Mouse (Mus musculus) hindbrain, embryonic 14.5 days (tissue): ENCODE data around the gene Krtap3-1. TPM values are rescaled to one million over a fixed set of nuclear protein-coding genes. Genes with fewer than 3 reads are reported as not detected.

Experiments used
- ATAC-seq: fragments of 200-750 bp; cut with Nextera tagmentation; 2 replicates; pipeline ENCODE4 v1.8.0; 2017; ENCODE audit warnings: moderate number of reproducible peaks, mild to moderate bottlenecking, moderate TSS enrichment, moderate library complexity; ENCODE audit not compliant: low FRiP score
- DNase-seq: peaks from one replicate; pipeline ENCODE4 v3.0.0-alpha.2; 2015; ENCODE audit warnings: low spot score
- H3K27ac ChIP-seq: fragments of 300-500 bp; sonication (generic); 2 replicates; pipeline ENCODE4 v1.5.1; 2014; ENCODE audit warnings: mild to moderate bottlenecking, moderate library complexity
- H3K27me3 ChIP-seq: fragments of 300-500 bp; sonication (generic); 2 replicates; pipeline ENCODE4 v1.6.1; 2014; ENCODE audit warnings: mild to moderate bottlenecking, low read length, mixed read lengths; ENCODE audit not compliant: control insufficient read depth, insufficient read depth
- H3K36me3 ChIP-seq: fragments of 300-500 bp; sonication (generic); replicated peaks from 2 replicates; pipeline ENCODE4 v1.6.1; 2014; ENCODE audit not compliant: control insufficient read depth, insufficient read depth
- H3K4me1 ChIP-seq: fragments of 300-500 bp; sonication (generic); replicated peaks from 2 replicates; pipeline ENCODE4 v1.6.1; 2014; ENCODE audit warnings: antibody characterized with exemption, low read length, mixed read lengths; ENCODE audit not compliant: control insufficient read depth, insufficient read depth
- H3K4me2 ChIP-seq: fragments of 300-500 bp; sonication (generic); replicated peaks from 2 replicates; pipeline ENCODE4 v1.6.1; 2014; ENCODE audit warnings: mild to moderate bottlenecking, moderate library complexity
- H3K4me3 ChIP-seq: fragments of 300-500 bp; sonication (generic); replicated peaks from 2 replicates; pipeline ENCODE4 v1.5.1; 2014; ENCODE audit warnings: mild to moderate bottlenecking, low read length
- H3K9ac ChIP-seq: fragments of 300-500 bp; sonication (generic); 2 replicates; pipeline ENCODE4 v1.6.1; 2014
- H3K9me3 ChIP-seq: fragments of 300-500 bp; sonication (generic); 2 replicates; pipeline ENCODE4 v1.6.1; 2016; ENCODE audit warnings: low read length; ENCODE audit not compliant: control insufficient read depth
- WGBS: fragments of 180-500 bp; shearing (Covaris S2); extraction: QIAGEN DNeasy Blood & Tissue Kit; methylation state at CpG from one replicate; pipeline ENCODE4 v1.1.7; 2014; 5-methylcytosine and 5-hydroxymethylcytosine counted together
- polyA plus RNA-seq: library from polyadenylated mRNA; unstranded; fragments of >200 nt; fragmentation: Nextera tagmentation; extraction: Ambion mirVana; gene quantifications from 2 replicates; pipeline ENCODE4 v1.2.1, GENCODE M21; 2014

The Krtap3-1 gene
- polyA plus RNA-seq, 1 experiment from 2014 or later, result not detected

- no peak for DNase-seq
- no peak overlapping the region for H3K4me3 ChIP-seq
- WGBS, result 91% methylated on average over 6 of the region's 6 CpGs
- no peaks in the 10 kb centered on the region for H3K9me3 ChIP-seq
- H3K36me3 ChIP-seq, result no peaks in the 10 kb centered on the region
- no peak overlapping the region for H3K27ac ChIP-seq
- no peak overlapping the region for H3K4me2 ChIP-seq
- no peaks in the 10 kb centered on the region for H3K27me3 ChIP-seq
- H3K9ac ChIP-seq, result no peak overlapping the region
- no peak for ATAC-seq
- H3K4me1 ChIP-seq, result no peaks in the 10 kb centered on the region
These were observed 15.1 kb upstream of the Krtap3-1 start for GRCm38 (mm10) chr11:99581564-99581963.

DNA sequence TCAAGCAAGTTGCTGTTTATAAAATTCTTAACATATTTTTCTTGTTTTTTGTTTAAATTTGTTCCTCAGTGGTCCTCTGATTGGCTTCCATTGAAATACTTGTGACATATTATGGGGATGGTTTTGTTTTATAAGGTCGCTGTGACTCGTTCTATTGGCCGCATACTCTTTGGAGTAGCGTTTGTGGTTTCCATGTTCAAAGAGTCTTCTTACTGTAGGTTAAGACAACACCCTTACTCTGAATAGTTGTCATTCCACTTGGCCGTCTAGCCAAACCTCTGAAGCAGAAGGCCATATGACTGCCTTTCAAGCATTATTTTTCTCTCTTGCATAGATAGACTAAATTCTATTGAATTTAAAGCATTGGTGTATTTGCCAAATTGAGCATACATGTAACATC is 14.6 kb upstream of the Krtap3-1 start:
- no peaks in the 10 kb centered on the region for H3K36me3 ChIP-seq
- H3K27me3 ChIP-seq, result no peaks in the 10 kb centered on the region
- DNase-seq (no peak), ATAC-seq (no peak)
- no peak overlapping the region for H3K9ac ChIP-seq
- 92% methylated on average over 5 of the region's 5 CpGs for WGBS
- no peak overlapping the region for H3K4me2 ChIP-seq
- no peaks in the 10 kb centered on the region for H3K4me1 ChIP-seq
- H3K9me3 ChIP-seq, result no peaks in the 10 kb centered on the region
- H3K4me3 ChIP-seq, result no peak overlapping the region
- H3K27ac ChIP-seq, result no peak overlapping the region

DNA sequence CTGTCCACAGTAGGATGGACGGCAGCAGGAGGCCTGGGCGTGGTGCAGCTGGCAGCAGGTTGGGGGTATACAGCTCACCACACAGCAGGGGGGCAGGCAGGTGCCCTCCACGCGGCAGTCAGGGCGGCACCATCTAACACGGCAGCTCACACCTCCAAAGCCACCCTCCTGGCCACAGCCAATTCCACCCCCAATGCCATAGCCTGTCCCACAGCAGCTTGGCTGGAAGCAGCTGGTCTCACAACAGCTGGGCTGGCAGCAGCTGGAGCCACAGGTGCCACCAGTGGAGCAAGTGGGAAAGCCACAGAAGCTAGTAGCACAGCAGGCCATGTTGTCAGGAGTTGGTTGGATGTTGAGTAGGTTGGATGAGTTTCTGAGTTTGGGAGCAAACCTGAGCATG is 14.2 kb upstream of the Krtap3-1 start, which contains the start of gene Krtap1-5:
Krtap1-5 (minus strand) TSS at position 381 of the 400 bp plus-strand sequence.
- no peak for ATAC-seq
- no peaks in the 10 kb centered on the region for H3K9me3 ChIP-seq
- no peak within 1 kb of the TSS for H3K4me3 ChIP-seq
- no peak within 1 kb of the TSS for H3K4me2 ChIP-seq
- no peaks in the 10 kb centered on the region for H3K4me1 ChIP-seq
- H3K9ac ChIP-seq, result no peak within 1 kb of the TSS
- H3K36me3 ChIP-seq, result no peaks in the 10 kb centered on the region
- H3K27me3 ChIP-seq, result no peaks in the 10 kb centered on the region
- WGBS, result 91% methylated on average over 6 of the region's 6 CpGs
- no peak for DNase-seq
- H3K27ac ChIP-seq, result no peak within 1 kb of the TSS

GRCm38 (mm10) chr11:99574106-99574505 is 7.7 kb upstream of the Krtap3-1 start:
- 6% methylated on average over 7 of the region's 7 CpGs for WGBS
- H3K4me1 ChIP-seq, result no peaks in the 10 kb centered on the region
- H3K27ac ChIP-seq, result no peak overlapping the region
- H3K36me3 ChIP-seq, result no peaks in the 10 kb centered on the region
- peak; percentile 66 for ATAC-seq
- H3K4me3 ChIP-seq, result no peak overlapping the region
- no peak overlapping the region for H3K9ac ChIP-seq
- H3K9me3 ChIP-seq, result no peaks in the 10 kb centered on the region
- peak; percentile 84 for DNase-seq
- H3K27me3 ChIP-seq, result no peaks in the 10 kb centered on the region
- peak overlapping the region; percentile 36 for H3K4me2 ChIP-seq

DNA sequence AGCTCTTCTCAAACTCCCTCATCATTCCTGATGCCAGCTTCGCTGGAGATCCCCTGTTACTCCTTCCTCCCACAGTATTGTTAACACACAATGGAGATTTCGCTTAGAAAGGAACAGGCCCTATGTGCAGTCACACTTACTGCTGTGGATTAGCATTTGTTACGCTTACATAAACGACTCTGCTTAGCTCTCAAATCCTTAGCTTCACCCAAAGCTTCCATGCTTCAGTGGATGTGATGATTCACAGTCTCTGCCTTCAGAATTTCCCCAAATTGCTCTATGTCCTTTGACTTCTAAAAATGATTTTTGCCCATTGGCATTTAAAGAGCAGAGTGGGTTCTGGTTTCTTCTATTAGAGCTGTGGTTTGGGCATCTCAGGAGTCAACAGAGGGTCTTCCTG is 6.7 kb upstream of the Krtap3-1 start:
- H3K27me3 ChIP-seq, result no peaks in the 10 kb centered on the region
- H3K9ac ChIP-seq, result no peak overlapping the region
- 38% methylated on average over 4 of the region's 4 CpGs for WGBS
- no peaks in the 10 kb centered on the region for H3K36me3 ChIP-seq
- H3K4me3 ChIP-seq, result no peak overlapping the region
- ATAC-seq (no peak), DNase-seq (no peak)
- no peaks in the 10 kb centered on the region for H3K9me3 ChIP-seq
- no peak overlapping the region for H3K27ac ChIP-seq
- H3K4me1 ChIP-seq, result no peaks in the 10 kb centered on the region
- H3K4me2 ChIP-seq, result no peak overlapping the region

GRCm38 (mm10) chr11:99562580-99562979 is 3.9 kb downstream of the Krtap3-1 start:
- ATAC-seq (no peak), DNase-seq (no peak)
- Histone ChIP-seq H3K27me3 (no peaks in the 10 kb centered on the region), H3K27ac (no peak overlapping the region), H3K4me2 (no peak overlapping the region), H3K4me3 (no peak overlapping the region), H3K9me3 (no peaks in the 10 kb centered on the region), H3K9ac (no peak overlapping the region), H3K4me1 (no peaks in the 10 kb centered on the region), H3K36me3 (no peaks in the 10 kb centered on the region)
- 85% methylated on average over 6 of the region's 6 CpGs for WGBS

- WGBS, result 94% methylated on average over 9 of the region's 9 CpGs
- Histone ChIP-seq H3K9ac (no peak within 1 kb of the TSS), H3K36me3 (no peaks in the 10 kb centered on the region), H3K4me1 (no peaks in the 10 kb centered on the region), H3K4me3 (no peak within 1 kb of the TSS), H3K27ac (no peak within 1 kb of the TSS), H3K4me2 (no peak within 1 kb of the TSS), H3K9me3 (no peaks in the 10 kb centered on the region), H3K27me3 (no peaks in the 10 kb centered on the region)
- no peak for ATAC-seq
- DNase-seq, result no peak
These were observed 7.1 kb downstream of the Krtap3-1 start, which contains the start of gene Gm11939 for GRCm38 (mm10) chr11:99559366-99559765. TSS of gene Gm11939 (minus strand) at chr11:99559466.

DNA sequence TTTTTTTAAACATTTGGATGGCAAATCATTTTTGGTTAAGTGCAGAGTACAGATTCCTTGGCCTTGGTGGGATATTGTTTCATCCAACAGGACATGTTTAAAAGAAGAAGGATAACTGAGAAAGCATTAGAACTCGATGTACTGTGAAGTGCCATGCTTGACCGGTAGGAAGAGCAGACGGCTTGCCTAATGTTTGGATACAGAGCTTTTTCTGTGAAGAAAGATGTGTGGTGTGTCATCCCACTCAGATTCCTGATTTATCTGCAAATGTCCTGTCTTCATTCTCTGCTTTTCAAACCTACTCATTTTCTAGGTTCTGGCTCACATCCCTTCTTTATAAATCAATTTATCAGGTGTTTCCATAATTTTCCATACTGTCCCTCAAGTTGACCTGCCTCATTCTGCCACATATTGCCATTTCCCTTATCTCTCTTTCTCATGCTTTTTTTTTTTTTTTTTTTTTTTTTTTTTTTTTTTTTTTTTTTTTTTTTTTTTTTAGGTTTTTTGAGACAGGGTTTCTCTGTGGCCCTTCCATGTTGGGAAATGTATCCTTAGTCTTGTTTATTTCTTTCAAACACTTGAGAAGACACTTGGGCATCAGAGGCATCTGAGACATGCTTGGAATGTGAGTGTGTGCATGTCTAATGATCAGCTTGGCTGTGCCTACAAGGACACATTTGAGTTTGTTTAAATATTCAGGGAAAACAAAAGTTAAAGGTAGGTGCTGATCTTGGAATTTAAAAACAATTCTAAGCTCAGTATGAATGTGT is 8.3 kb downstream of the Krtap3-1 start:
- Histone ChIP-seq H3K4me2 (no peak overlapping the region), H3K4me3 (no peak overlapping the region), H3K4me1 (no peaks in the 10 kb centered on the region), H3K27ac (no peak overlapping the region), H3K9ac (no peak overlapping the region), H3K27me3 (no peaks in the 10 kb centered on the region), H3K9me3 (no peaks in the 10 kb centered on the region), H3K36me3 (no peaks in the 10 kb centered on the region)
- WGBS, result 85% methylated on average over 3 of the region's 3 CpGs
- ATAC-seq, result no peak
- DNase-seq, result no peak

- no peaks in the 10 kb centered on the region for H3K27me3 ChIP-seq
- 79% methylated on average over 2 of the region's 2 CpGs for WGBS
- no peak within 1 kb of the TSS for H3K9ac ChIP-seq
- H3K4me1 ChIP-seq, result no peaks in the 10 kb centered on the region
- no peak within 1 kb of the TSS for H3K4me3 ChIP-seq
- H3K4me2 ChIP-seq, result no peak within 1 kb of the TSS
- ATAC-seq, result no peak
- no peaks in the 10 kb centered on the region for H3K9me3 ChIP-seq
- no peak within 1 kb of the TSS for H3K27ac ChIP-seq
- no peak for DNase-seq
- H3K36me3 ChIP-seq, result no peaks in the 10 kb centered on the region
These were observed 9.7 kb downstream of the Krtap3-1 start, which contains the start of gene Krtap3-2 for GRCm38 (mm10) chr11:99556753-99557152. TSS of gene Krtap3-2 (minus strand) at chr11:99556853.
